Mouse (Mus musculus) testis, adult 2 months (tissue): ENCODE measurements around the gene Gk5.

Experiments
- CTCF ChIP-seq: fragments of 200-500 bp; IDR thresholded peaks from 2 replicates; pipeline ENCODE4 v1.5.1; 2012; ENCODE audit warnings: low read depth, mild to moderate bottlenecking, inconsistent platforms, low read length, moderate library complexity; ENCODE audit not compliant: control insufficient read depth, insufficient read depth, insufficient replicate concordance
- POLR2A ChIP-seq: fragments of 200-500 bp; IDR thresholded peaks from 2 replicates; pipeline ENCODE4 v1.6.1; 2012; ENCODE audit warnings: low read depth, mild to moderate bottlenecking, inconsistent platforms, low read length, moderate library complexity; ENCODE audit not compliant: control insufficient read depth

DNA sequence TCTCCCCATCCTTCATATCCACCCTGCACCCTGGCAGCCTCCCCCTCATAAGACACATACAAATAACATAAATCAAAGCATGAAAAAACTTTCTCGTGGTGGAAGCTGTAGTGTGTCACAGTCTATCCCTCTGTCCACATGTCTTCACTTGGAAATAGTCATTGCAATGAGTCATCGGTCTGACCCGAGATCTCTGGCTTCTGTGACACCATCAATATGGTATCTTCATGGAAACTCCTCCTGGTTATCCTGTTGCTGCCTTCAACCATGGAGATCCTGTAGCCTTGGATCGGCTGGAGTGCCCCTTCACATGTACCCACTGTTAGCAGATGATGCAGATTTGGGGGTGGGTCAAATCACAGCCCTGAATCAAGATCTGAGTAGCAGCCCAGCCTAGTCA is 65.7 kb downstream of the Gk5 start:
- TF ChIP-seq CTCF (no peak), POLR2A (no peak)
